ENCODE assay signal across 22 mouse cellular contexts in the genomic region with DNA sequence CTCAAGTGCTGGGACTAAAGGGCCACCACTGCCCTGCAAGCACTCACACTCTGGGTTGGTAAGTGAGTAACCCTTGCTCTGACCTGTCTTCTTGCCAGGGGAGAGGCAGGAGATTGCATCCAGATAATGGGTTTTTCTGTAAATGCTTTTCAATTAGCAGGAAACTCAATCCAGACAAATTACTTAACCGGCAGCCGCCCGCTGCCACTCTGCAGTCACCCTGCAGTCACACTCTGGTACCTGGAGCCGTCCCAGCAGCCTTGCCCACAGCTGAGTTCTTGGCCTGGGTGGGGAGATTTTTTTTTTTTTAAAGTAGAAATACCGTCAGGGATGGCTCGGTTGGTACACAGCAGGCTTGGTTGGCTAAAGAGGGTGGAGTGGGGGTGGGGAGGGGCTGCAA. TPM values are rescaled to one million over a fixed set of nuclear protein-coding genes. Genes with fewer than 3 reads are reported as not detected.
A peak's percentile ranks its signal among the peaks of the same experiment; 100 is the strongest.
DNase-seq lines count a peak whose midpoint lies in the region; ATAC-seq and TF ChIP-seq lines count a peak whose summit lies in the region.
"Had no signal": no experiment of that assay in that cellular context is flagged by ENCODE, and none has a peak within 500 bp of the region (broad histone marks: within the 10 kb centered on the region; RNA-seq: fewer than 3 reads in every experiment).

No protein-coding gene starts in this region.

- no peak for TF ChIP-seq POLR2A in kidney, adult 2 months (IDR thresholded peaks at IDR 0.05; ENCODE audit: low read depth, low read length)

- H3K27ac ChIP-seq in kidney, adult 2 months (ENCODE audit: insufficient read depth, low read depth, low read length): no peak overlapping the region
- peak overlapping the region; percentile 42; the same call in 1 of the 2 replicates for H3K27ac ChIP-seq in lung, embryonic 16.5 days (ENCODE audit: low read length)
- peak overlapping the region; percentile 2; the same call in 1 of the 2 replicates for H3K27ac ChIP-seq in stomach, postnatal 0 days (replicated peaks)
- no peak overlapping the region for H3K27ac ChIP-seq in midbrain, embryonic 14.5 days (replicated peaks; ENCODE audit: low read depth, low read length)
- H3K27ac ChIP-seq: embryonic facial prominence, embryonic 15.5 days; forebrain, embryonic 10.5 days; hindbrain, embryonic 15.5 days; midbrain, embryonic 13.5 days had no signal

- H3K4me3 ChIP-seq in kidney, adult 2 months (ENCODE audit: insufficient read depth, low read depth, low read length): no peak overlapping the region; the same call in 1 of the 2 replicates
- peak overlapping the region; percentile 20 for H3K4me3 ChIP-seq in lung, embryonic 16.5 days (ENCODE audit: low read length)
- H3K4me3 ChIP-seq in stomach, postnatal 0 days (ENCODE audit: low read depth, low read length): peak overlapping the region; percentile 71; the same call in 1 of the 2 replicates
- H3K4me3 ChIP-seq in midbrain, embryonic 14.5 days (replicated peaks; ENCODE audit: low read depth, low read length): no peak overlapping the region
- H3K4me3 ChIP-seq: embryonic facial prominence, embryonic 15.5 days; forebrain, embryonic 10.5 days; heart, embryonic 12.5 days; hindbrain, embryonic 15.5 days; midbrain, embryonic 13.5 days; myocyte had no signal

- no peaks in the 10 kb centered on the region for H3K27me3 ChIP-seq in kidney, adult 2 months (replicated peaks; ENCODE audit: control insufficient read depth, insufficient read depth, low read length)
- H3K27me3 ChIP-seq in lung, embryonic 16.5 days (ENCODE audit: control insufficient read depth, insufficient read depth, low read depth, low read length): no peaks in the 10 kb centered on the region
- no peaks in the 10 kb centered on the region for H3K27me3 ChIP-seq in stomach, postnatal 0 days (ENCODE audit: control insufficient read depth, insufficient read depth, low read length)
- H3K27me3 ChIP-seq in midbrain, embryonic 14.5 days (ENCODE audit: control insufficient read depth, insufficient read depth, low read length): no peaks in the 10 kb centered on the region
- H3K27me3 ChIP-seq: hindbrain, embryonic 15.5 days; Patski had no signal

- ATAC-seq in lung, embryonic 16.5 days (ENCODE audit: low read depth): no peak
- no peak for ATAC-seq in stomach, postnatal 0 days (ENCODE audit: low FRiP score, low TSS enrichment)
- no peak for ATAC-seq in midbrain, embryonic 14.5 days (ENCODE audit: low FRiP score, low TSS enrichment)
- ATAC-seq: activated CD4-positive, CD25-positive, alpha-beta regulatory T cell, adult 4 months; midbrain, embryonic 13.5 days; Patski had no signal

- no peak for TF ChIP-seq CTCF in kidney, adult 2 months (conservative IDR thresholded peaks at IDR 0.05; ENCODE audit: insufficient read depth, insufficient read length, low read depth, low read length)
- TF ChIP-seq CTCF in stomach, postnatal 0 days (IDR thresholded peaks at IDR 0.05; ENCODE audit: low read depth): no peak

- H3K4me2 ChIP-seq in lung, embryonic 16.5 days (ENCODE audit: low read depth, low read length): peak overlapping the region; percentile 26
- H3K4me2 ChIP-seq in stomach, postnatal 0 days (replicated peaks; ENCODE audit: low read depth): peak overlapping the region; percentile 78
- H3K4me2 ChIP-seq in midbrain, embryonic 14.5 days (ENCODE audit: low read length): no peak overlapping the region
- H3K4me2 ChIP-seq: embryonic facial prominence, embryonic 15.5 days; heart, embryonic 12.5 days; hindbrain, embryonic 15.5 days; midbrain, embryonic 13.5 days had no signal

- H3K9ac ChIP-seq in lung, embryonic 16.5 days (ENCODE audit: low read length): no peak overlapping the region
- H3K9ac ChIP-seq in stomach, postnatal 0 days (ENCODE audit: low read length): 0 out of 2 replicates have a peak overlapping the region, but pooled peaks have one; percentile 3
- H3K9ac ChIP-seq in midbrain, embryonic 14.5 days (replicated peaks; ENCODE audit: low read length): no peak overlapping the region
- H3K9ac ChIP-seq: embryonic facial prominence, embryonic 15.5 days; heart, embryonic 12.5 days; hindbrain, embryonic 15.5 days; midbrain, embryonic 13.5 days had no signal

- peak; percentile 41 for DNase-seq in cerebellum, adult 9-10 months
- no peak for DNase-seq in cerebellum, adult 11 months
- peak; percentile 50 for DNase-seq in kidney, adult 2 months
- DNase-seq in kidney, adult 18-20 months: no peak
- DNase-seq in lung, postnatal 14 days: no peak
- DNase-seq in stomach, postnatal 0 days (ENCODE audit: low spot score): no peak
- no peak for DNase-seq in midbrain, embryonic 14.5 days
- DNase-seq: B cell, adult 2 months; embryo, embryonic 11 days; gastrocnemius, postnatal 36 days; heart, postnatal 36 days; right cerebral cortex, postnatal 4 days had no signal

- no peak for TF ChIP-seq EP300 in stomach, postnatal 0 days (optimal IDR thresholded peaks at IDR 0.05)

- WGBS in kidney, adult 2 months: 55% methylated on average over 6 of the region's 6 CpGs
- WGBS in lung, embryonic 16.5 days: 47% methylated on average over 6 of the region's 6 CpGs
- WGBS in stomach, postnatal 0 days: 45% methylated on average over 6 of the region's 6 CpGs
- WGBS in midbrain, embryonic 14.5 days: 79% methylated on average over 6 of the region's 6 CpGs

- no peaks in the 10 kb centered on the region for H3K36me3 ChIP-seq in kidney, adult 2 months (ENCODE audit: control insufficient read depth, insufficient read depth, low read length)
- no peaks in the 10 kb centered on the region for H3K36me3 ChIP-seq in lung, embryonic 16.5 days (ENCODE audit: control insufficient read depth, insufficient read depth, low read length)
- H3K36me3 ChIP-seq in stomach, postnatal 0 days (ENCODE audit: control insufficient read depth, insufficient read depth, low read length): no peaks in the 10 kb centered on the region
- no peaks in the 10 kb centered on the region for H3K36me3 ChIP-seq in midbrain, embryonic 14.5 days (ENCODE audit: control insufficient read depth, insufficient read depth, low read length)
- H3K36me3 ChIP-seq: embryonic facial prominence, embryonic 15.5 days; forebrain, embryonic 10.5 days; heart, embryonic 12.5 days; hindbrain, embryonic 15.5 days; midbrain, embryonic 13.5 days had no signal

- no peaks in the 10 kb centered on the region for H3K9me3 ChIP-seq in lung, embryonic 16.5 days (ENCODE audit: control insufficient read depth, low read length)
- H3K9me3 ChIP-seq in stomach, postnatal 0 days (ENCODE audit: control insufficient read depth, low read length): no peaks in the 10 kb centered on the region
- no peaks in the 10 kb centered on the region for H3K9me3 ChIP-seq in midbrain, embryonic 14.5 days (ENCODE audit: control insufficient read depth, low read length)
- H3K9me3 ChIP-seq: embryonic facial prominence, embryonic 15.5 days; forebrain, embryonic 10.5 days; heart, embryonic 12.5 days; hindbrain, embryonic 15.5 days; midbrain, embryonic 13.5 days had no signal

- H3K4me1 ChIP-seq in kidney, adult 2 months (ENCODE audit: control insufficient read depth, insufficient read depth, low read length): peaks cover 15% of the 10 kb centered on the region
- H3K4me1 ChIP-seq in lung, embryonic 16.5 days (replicated peaks; ENCODE audit: control insufficient read depth, insufficient read depth, low read length): peaks cover 28% of the 10 kb centered on the region
- H3K4me1 ChIP-seq in stomach, postnatal 0 days (replicated peaks; ENCODE audit: control insufficient read depth, insufficient read depth): peaks cover 3% of the 10 kb centered on the region; the same call in 1 of the 2 replicates
- H3K4me1 ChIP-seq in midbrain, embryonic 14.5 days (ENCODE audit: control insufficient read depth, insufficient read depth, low read length): peaks cover 10% of the 10 kb centered on the region; the same call in 1 of the 2 replicates

RNA-seq across cellular contexts. Expression of a gene that starts 2.9 kb away (rescaled TPM):
- polyA plus RNA-seq in kidney, adult 2 months (2012; rRNA removed): 38.8 and 52.7 TPM in 2 replicates
- 96.1 and 116 TPM in 2 replicates for polyA plus RNA-seq in lung, embryonic 16.5 days (2015; fragmentation: Nextera tagmentation; extraction: Ambion mirVana)
- polyA plus RNA-seq in stomach, postnatal 0 days (2015; fragmentation: Nextera tagmentation; extraction: Ambion mirVana): 97.4 and 112 TPM in 2 replicates
- polyA plus RNA-seq in midbrain, embryonic 14.5 days (2014; fragmentation: Nextera tagmentation; extraction: Ambion mirVana): 12.7 and 13.4 TPM in 2 replicates

RNA-seq across cellular contexts. Expression of a gene that starts 24.1 kb away (rescaled TPM):
- 0.58 TPM in 1 of 2 replicates, not detected in the other for polyA plus RNA-seq in kidney, adult 2 months (2012; rRNA removed)
- polyA plus RNA-seq in lung, embryonic 16.5 days (2015; fragmentation: Nextera tagmentation; extraction: Ambion mirVana): 0.72 and 0.87 TPM in 2 replicates
- 1.3 and 1.6 TPM in 2 replicates for polyA plus RNA-seq in stomach, postnatal 0 days (2015; fragmentation: Nextera tagmentation; extraction: Ambion mirVana)
- polyA plus RNA-seq in midbrain, embryonic 14.5 days (2014; fragmentation: Nextera tagmentation; extraction: Ambion mirVana): not detected in 2 replicates
- polyA plus RNA-seq: activated CD4-positive, CD25-positive, alpha-beta regulatory T cell, adult 4 months; embryonic facial prominence, embryonic 15.5 days; forebrain, embryonic 10.5 days; heart, embryonic 12.5 days; hindbrain, embryonic 15.5 days; limb, embryonic 14.5 days; midbrain, embryonic 13.5 days had no signal

Comparison
In these comparisons a context has a peak if more than half of its experiments do, and no peak if none do; other contexts are left out.
1. DNase-seq: peak in cerebellum, adult 9-10 months (single experiment) and kidney, adult 2 months (single experiment); none in cerebellum, adult 11 months (single experiment), kidney, adult 18-20 months (single experiment), lung, postnatal 14 days (single experiment), stomach, postnatal 0 days (single experiment) and midbrain, embryonic 14.5 days (single experiment).
2. H3K27ac ChIP-seq: peak in lung, embryonic 16.5 days (single experiment) and stomach, postnatal 0 days (single experiment); none in kidney, adult 2 months (single experiment) and midbrain, embryonic 14.5 days (single experiment).
3. H3K4me3 ChIP-seq: peak in lung, embryonic 16.5 days (single experiment) and stomach, postnatal 0 days (single experiment); none in kidney, adult 2 months (single experiment) and midbrain, embryonic 14.5 days (single experiment).